Mouse (Mus musculus) lung, postnatal 0 days (tissue): ENCODE results near the gene Acap2.

Experiments used
- CTCF ChIP-seq: IDR thresholded peaks from 2 replicates; pipeline ENCODE4 v1.5.1; 2016; ENCODE audit warnings: antibody characterized with exemption, mild to moderate bottlenecking
- EP300 ChIP-seq: IDR thresholded peaks from 2 replicates; pipeline ENCODE4 v1.6.1; 2016; ENCODE audit warnings: antibody characterized with exemption, mild to moderate bottlenecking, control low read depth

GRCm38 (mm10) chr16:31121612-31122011, 79.4 kb downstream of the Acap2 start:
- TF ChIP-seq CTCF (no peak), EP300 (no peak)
